Mouse (Mus musculus): ENCODE results near the gene Itpr2.

GRCm38 (mm10) chr6:146504459-146504858 lies 2.4 kb upstream of the Itpr2 start:
- TF ChIP-seq GATA1 (IDR thresholded peaks at IDR 0.05; ENCODE audit: borderline replicate concordance, low read length), result no peak
- TF ChIP-seq FLI1 (IDR thresholded peaks at IDR 0.05; ENCODE audit: low read length), result no peak

Measured in megakaryocyte, embryonic 14.5 days (primary cell).